Mouse (Mus musculus): ENCODE data around the gene Commd7.

- no peak for TF ChIP-seq TCF12 (IDR thresholded peaks at IDR 0.05; ENCODE audit: insufficient read depth, poor library complexity, severe bottlenecking)
- TF ChIP-seq POLR2A (IDR thresholded peaks at IDR 0.05; ENCODE audit: insufficient read length, low read depth) = no peak
- TF ChIP-seq E2F4 (IDR thresholded peaks at IDR 0.05; ENCODE audit: insufficient read depth) = no peak
- no peak for TF ChIP-seq USF1 (IDR thresholded peaks at IDR 0.05; ENCODE audit: low read depth)
- no peak for TF ChIP-seq MYOG (IDR thresholded peaks at IDR 0.05; ENCODE audit: control insufficient read depth in 1 of 3, insufficient read depth in 1 of 3, insufficient read length in 2 of 3, low read depth in 2 of 3)
- TF ChIP-seq REST (IDR thresholded peaks at IDR 0.05; ENCODE audit: insufficient read depth, insufficient read length) = no peak
- TF ChIP-seq MAX (IDR thresholded peaks at IDR 0.05; ENCODE audit: low read depth) = no peak
- TF ChIP-seq SRF (IDR thresholded peaks at IDR 0.05; ENCODE audit: control insufficient read depth, insufficient read length, low read depth) = no peak
- TF ChIP-seq POLR2AphosphoS2 (IDR thresholded peaks at IDR 0.05; ENCODE audit: insufficient read length, low read depth) = no peak
Observed at GRCm38 (mm10) chr2:153611743-153612142, 20.8 kb downstream of the Commd7 start.

All from myocyte (in vitro differentiated cells).